Mouse (Mus musculus): ENCODE measurements around the gene Olfr610.
"Not testable (repeated sequence)": the region's sequence is repeated elsewhere in the genome, so short reads cannot be mapped to it uniquely, and the experiment has no call there.

Olfr610 gene

GRCm38 (mm10) chr7:103512022-103512421 is at the start of gene Olfr610:
Olfr610 (minus strand) TSS chr7:103512122.
- no peak for DNase-seq (ENCODE audit: low spot score)

DNA sequence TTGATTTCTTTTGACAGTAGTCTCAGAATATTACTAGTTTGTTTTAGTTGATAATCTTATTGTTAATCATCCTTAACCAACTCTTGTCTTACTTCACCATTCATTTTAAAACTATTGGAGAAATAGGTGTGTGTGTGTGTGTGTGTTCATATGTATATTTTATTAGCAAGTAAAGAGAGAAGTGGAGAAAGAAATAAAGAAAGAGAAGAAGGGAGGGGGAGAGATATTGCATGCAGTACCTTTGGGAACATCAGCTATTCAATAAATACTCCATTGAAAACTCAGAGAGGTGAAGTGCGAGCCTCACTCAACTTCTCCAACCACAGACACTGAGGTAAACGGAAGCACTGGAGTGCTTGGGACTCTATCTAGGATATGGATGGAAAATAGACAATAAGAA is 43.9 kb upstream of the Olfr610 start, which contains the start of gene Olfr615:
TSS of gene Olfr615 (plus strand) at position 301 of the 400 bp plus-strand sequence.
- DNase-seq (ENCODE audit: low spot score) = no peak

GRCm38 (mm10) chr7:103547774-103548173 is 35.9 kb upstream of the Olfr610 start, which contains the start of gene Olfr613:
Olfr613 (plus strand) TSS chr7:103548074.
- DNase-seq (ENCODE audit: low spot score) = no peak

DNA sequence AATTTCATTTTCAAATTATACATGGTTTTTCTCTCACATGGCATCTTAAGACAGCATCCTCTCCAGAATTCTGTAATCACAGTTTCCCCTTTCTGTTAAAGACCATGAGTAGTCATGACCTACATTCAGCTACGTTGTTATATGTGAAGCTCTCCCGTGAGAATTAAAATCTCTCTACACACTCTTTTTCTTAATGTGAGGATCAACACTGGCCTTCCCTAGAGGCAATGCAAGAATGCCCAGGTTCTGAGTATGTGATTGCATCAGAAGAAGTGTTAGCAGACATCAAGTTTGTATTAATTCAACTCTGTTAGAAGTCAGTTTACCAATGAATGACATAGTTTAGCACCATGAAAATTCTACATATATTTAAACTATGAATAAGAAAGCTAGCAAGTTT is 30.7 kb upstream of the Olfr610 start, which contains the start of gene Olfr612:
TSS of gene Olfr612 (minus strand) at position 101 of the 400 bp plus-strand sequence.
- not testable (repeated sequence) for DNase-seq (ENCODE audit: low spot score)

GRCm38 (mm10) chr7:103520746-103521145 is 8.8 kb upstream of the Olfr610 start, which contains the start of gene Olfr611:
Olfr611 (minus strand) TSS chr7:103520846.
- DNase-seq (ENCODE audit: low spot score) = not testable (repeated sequence)

- DNase-seq (ENCODE audit: low spot score) = no peak
Measured at GRCm38 (mm10) chr7:103497962-103498361, 14.0 kb downstream of the Olfr610 start, which contains the start of gene Olfr609. Olfr609 (minus strand) TSS chr7:103498062.

DNA sequence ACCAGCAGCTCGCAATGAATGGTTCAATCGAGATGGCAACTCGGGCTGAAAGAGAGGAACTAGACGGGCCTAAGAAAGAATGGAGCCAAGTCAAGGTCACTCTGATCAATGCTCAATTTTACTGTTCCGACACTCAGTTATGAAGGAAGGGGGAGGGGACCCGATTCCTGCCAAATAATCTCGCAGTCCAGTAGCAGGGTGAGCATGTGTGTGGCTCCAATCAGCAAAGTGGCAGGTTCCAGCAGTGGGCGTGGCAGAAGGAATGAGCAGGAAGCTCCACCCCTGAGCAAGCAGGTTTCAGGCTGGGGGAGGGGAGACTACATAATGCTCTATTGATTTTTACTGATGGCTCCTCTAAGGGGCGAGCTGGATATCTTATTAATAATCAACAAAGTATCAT is 34.8 kb downstream of the Olfr610 start:
- not testable (repeated sequence) for DNase-seq (ENCODE audit: low spot score)

GRCm38 (mm10) chr7:103469577-103469976 is 42.3 kb downstream of the Olfr610 start, which contains the start of gene Olfr608:
Olfr608 (plus strand) TSS chr7:103469877.
- DNase-seq (ENCODE audit: low spot score) = no peak

GRCm38 (mm10) chr7:103460590-103460989 is 51.3 kb downstream of the Olfr610 start:
- no peak for DNase-seq (ENCODE audit: low spot score)
